Mouse (Mus musculus): Measurements from ENCODE around the gene Stard13.

DNA sequence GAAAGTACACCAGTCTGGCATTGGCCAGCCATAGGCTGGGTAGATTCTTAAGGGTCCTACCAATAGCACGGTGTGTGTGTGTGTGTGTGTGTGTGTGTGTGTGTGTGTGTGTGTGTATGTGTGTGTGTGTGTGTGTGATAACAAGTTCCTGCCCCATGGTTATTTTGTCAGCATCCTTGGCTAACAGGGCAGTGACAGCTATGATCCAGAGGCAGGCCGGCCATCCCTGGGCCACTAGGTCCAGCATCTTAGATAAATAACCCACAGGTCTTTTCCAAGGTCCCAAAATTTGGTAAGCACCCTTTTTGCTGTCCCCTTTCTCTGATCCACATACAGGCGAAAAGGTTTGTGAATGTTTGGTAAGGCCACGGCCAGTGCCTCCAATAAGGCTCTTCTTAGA is 231.6 kb downstream of the Stard13 start:
- TF ChIP-seq CTCF (IDR thresholded peaks at IDR 0.05; ENCODE audit: extremely low read depth, insufficient read depth, low read length): no peak
- TF ChIP-seq POLR2A (IDR thresholded peaks at IDR 0.05; ENCODE audit: extremely low read depth, insufficient read depth, low read length): no peak
